Mouse (Mus musculus): Measurements from ENCODE around the gene Inf2.

The Inf2 gene

DNA sequence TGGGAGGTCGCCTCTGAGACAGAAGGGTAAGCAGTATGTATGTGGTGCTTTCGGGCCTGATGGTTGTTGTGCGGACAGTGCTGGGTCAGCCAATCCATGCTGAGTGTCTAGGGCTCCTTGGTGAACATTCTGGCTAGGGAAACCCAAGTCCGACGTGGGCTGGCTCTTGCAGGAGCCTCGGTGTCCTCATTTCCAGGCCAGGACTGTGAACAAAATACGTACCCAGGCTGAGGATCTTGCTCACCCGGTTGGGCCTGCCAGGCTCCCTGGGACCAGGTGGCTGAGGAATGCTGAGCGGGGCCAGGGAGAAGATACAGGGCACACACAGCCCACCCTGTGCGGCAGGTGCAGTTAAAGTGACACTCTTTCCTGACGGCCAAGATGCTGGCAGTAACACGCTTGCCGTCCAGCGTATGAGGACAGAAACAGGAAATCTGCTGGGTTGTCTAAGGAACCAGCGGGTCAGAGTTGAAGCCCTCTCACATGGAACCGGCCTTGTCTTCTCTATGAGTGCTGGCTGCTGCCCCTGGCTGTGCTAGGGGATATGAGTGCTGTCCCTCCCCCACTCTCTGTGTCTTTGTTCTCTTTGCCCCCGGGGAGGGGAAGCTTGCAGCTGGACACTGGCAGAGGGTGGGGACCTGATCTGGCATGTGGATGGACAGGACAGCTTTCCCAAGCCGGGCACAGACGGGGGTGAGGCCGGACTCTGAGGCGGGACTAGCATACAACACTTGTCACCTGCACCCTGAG is 4.6 kb downstream of the Inf2 start:
- intact Hi-C loops (cut with DNase I), result no loop called here

DNA sequence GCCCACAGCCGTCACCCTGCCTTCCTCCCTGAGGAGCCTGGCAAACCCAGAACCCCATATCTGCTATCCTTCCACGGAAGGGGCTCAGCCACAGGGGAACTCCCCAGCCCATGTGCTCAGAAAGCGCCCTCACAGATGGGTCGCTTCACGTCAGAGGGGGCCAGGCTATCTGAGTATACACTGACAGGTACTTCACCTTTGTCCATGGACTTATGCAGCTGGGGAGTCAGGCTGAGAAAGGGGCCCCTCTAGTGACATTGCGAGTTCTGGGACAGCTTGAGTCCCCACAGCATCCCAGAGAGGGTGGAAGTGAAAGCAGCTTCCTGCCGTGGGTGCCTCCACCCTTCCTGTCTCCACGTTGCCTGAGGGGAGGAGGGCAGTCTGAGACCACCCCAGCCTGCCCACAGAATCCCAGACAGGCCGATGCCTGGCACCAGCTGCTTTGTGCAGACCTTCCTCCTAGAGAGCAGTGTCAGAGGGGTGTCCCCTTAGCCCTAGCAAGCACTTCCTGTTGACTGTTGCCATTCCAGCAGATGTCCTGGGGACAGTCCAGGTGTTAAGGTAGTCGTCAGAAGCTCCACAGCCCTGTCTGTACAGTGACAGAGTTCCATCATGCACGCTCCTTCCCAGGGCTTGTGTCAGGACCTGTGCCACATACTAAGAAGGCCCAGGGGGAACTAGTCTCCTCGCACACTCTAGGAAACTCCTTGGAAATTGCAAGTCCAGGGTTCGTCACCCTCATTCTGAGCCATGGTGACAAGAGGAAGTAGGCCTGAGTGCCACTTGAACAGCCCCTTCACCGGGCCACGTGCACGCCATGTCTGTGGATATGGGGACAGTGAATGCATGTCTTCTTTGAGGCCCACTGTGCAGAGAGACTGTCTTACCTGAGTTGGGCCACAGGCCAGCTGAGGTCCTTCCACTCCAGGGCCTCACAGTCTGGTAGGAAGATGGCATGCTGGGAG is 5.6 kb downstream of the Inf2 start:
- intact Hi-C loops (cut with DNase I), result no loop called here

DNA sequence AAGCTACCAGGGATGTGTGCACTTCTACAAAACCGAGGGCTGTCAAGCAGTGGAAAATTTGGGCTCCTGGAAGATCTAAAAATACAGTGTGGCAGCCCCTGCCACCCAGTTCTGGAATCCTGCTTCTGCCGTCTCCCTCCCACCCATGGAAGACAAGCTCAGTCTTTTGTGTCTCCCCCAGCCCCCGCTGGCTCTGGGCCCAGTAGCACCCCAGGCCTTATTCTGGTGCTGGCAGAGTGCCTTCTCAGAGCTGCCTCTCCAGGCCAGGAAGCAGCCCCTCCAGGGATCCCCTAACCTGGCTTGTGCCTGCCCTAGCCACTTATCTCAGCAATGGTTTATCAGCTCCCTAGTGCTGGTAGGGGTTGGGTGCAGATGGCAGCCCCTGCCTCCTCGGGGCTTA is 6.4 kb downstream of the Inf2 start:
- intact Hi-C loops (cut with DNase I), result no loop called here

DNA sequence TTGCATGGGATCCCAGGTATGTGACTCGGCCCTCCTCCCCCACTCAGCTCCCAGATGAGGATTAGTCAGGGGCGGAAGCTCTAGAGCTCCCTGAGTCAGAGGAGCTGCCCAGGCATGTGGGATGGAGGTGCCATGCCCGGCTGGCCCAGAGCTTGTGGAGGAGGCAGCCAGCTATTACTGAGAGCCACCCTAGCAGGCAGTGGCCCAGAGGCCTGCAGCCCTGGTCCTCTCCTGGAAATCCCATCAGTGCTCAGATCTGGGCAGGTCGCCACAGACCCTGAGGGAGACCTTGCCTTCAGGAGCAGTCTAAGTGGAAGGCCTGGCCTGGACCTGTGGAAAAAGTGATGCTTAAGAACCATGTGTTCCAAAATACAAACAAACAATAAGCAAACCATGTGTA is 7.0 kb downstream of the Inf2 start:
- intact Hi-C loops (cut with DNase I), result no loop called here

DNA sequence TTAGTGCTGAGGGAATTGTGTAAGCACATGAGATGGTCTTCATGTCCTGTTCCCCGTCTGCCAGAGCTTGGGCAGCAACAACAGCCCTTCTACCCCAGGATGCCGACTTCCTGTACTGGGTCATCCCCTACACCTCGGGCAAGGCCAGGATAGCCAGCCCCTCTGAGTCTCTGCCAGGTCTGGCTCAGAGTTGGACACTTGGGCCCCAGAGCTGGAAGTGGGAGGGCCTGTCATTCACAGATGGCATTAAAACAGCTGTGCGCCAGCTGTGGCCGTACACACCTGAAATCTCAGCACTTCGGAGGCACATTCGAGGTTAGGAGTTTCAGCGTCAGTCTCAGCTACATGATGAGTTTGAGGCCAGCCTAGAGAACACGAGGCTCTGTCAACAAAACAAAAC is 7.9 kb downstream of the Inf2 start:
- intact Hi-C loops (cut with DNase I), result no loop called here

DNA sequence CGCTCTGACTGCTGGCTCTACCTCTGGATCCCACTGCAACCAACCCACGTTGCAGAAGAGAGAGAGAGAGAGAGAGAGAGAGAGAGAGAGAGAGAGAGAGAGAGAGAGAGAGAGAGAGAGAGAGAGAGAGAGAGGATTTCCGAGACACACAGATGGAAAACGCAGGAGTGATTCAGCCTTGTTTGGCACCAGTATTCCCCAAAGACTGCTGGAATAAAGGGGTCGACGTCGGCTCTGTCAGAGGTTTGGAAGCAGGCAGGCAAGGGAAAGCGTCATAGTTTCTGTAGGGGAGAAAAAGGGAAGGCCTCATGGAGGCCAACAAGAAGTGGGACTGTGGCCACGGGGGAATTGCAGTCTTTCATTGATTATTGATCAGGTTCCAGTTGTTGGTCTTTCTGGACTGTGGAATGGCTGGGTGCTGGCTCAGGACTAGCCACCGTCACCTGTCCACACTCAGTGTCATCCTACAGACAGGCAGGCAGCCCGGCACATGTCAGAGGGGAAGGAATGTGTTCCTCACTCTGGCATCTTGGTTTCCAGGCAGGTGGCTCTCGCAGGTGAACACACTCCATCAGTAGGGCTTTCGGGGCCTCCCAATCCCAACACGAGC is 8.4 kb downstream of the Inf2 start:
- intact Hi-C loops (cut with DNase I), result no loop called here

DNA sequence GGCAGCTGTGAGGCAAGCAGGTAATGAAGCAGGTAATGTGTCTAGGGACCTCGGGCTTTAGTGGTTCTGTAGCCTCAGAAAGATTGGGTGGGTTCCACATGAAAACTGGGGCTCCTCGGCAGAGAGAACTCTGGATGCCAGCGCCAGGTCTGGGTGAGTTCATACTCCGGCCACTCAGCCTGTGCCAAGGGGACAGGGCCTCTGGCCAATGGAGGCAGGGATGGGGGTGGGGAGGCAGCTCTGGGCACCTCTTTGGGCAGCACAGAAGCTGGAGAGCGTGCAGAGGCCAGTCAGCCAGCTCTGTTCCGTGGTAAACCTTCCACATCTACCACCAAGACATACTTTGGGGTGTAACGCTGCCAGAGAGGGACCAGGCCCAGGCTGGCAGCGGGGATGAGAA is 9.0 kb downstream of the Inf2 start:
- intact Hi-C loops (cut with DNase I), result no loop called here

DNA sequence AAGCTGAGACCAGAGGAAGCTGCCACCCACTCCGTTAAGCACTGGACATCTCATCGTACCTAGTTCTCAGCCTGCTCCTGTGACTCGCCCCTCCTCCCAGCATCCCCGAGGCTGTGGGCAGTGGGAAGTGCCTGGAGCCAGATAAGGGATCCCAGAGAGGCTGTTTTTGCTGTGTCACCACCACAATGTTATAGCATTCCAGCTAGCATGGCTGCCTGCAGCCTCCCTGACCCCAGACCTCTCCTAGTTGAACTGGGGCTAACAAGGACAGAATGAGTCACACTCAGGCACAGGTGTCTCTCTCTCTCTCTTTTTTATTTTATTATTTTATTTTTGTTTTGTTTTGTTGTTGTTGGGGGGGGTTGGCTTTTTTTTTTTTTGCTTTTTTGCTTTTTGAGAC is 10.6 kb downstream of the Inf2 start:
- intact Hi-C loops (cut with DNase I), result no loop called here

DNA sequence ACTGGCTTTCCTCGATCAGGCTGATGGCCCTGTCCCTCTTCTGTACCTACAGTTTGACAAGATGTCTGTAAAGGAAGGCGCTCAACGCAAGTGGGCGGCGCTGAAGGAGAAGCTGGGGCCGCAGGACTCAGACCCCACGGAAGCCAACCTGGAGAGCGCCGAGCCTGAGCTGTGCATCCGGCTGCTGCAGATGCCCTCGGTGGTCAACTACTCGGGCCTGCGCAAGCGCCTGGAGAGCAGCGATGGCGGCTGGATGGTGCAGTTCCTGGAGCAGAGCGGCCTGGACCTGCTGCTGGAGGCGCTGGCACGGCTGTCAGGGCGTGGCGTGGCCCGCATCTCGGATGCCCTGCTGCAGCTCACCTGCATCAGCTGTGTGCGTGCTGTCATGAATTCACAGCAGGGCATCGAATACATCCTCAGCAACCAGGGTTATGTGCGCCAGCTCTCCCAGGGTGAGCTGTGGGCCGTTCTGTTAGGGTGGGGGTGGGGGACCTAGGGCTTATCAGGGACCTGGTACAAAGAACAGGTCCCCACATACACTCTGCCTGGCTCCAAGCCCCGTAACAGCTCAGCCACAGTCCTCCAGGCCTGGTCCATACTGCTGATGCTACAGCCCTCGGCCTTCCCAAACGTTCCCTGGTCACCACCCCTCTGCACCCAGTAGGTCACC is 11.5 kb downstream of the Inf2 start:
- intact Hi-C loops (cut with DNase I), result no loop called here

DNA sequence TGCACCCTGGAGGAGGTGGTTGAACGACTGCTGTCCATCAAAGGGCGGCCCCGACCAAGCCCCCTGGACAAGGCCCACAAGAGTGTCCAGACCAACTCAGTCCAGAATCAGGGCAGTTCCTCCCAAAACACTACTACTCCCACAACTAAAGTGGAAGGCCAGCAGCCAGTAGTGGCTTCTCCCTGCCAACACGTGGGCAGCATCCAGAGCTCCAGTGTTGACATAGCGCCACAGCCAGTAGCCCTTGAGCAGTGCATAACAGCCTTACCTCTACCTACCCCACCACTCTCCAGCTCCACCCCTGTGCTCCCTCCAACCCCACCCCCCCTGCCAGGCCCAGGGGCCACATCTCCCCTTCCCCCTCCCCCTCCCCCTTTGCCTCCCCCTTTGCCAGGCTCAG is 15.4 kb downstream of the Inf2 start:
- intact Hi-C loops (cut with DNase I), result no loop called here

DNA sequence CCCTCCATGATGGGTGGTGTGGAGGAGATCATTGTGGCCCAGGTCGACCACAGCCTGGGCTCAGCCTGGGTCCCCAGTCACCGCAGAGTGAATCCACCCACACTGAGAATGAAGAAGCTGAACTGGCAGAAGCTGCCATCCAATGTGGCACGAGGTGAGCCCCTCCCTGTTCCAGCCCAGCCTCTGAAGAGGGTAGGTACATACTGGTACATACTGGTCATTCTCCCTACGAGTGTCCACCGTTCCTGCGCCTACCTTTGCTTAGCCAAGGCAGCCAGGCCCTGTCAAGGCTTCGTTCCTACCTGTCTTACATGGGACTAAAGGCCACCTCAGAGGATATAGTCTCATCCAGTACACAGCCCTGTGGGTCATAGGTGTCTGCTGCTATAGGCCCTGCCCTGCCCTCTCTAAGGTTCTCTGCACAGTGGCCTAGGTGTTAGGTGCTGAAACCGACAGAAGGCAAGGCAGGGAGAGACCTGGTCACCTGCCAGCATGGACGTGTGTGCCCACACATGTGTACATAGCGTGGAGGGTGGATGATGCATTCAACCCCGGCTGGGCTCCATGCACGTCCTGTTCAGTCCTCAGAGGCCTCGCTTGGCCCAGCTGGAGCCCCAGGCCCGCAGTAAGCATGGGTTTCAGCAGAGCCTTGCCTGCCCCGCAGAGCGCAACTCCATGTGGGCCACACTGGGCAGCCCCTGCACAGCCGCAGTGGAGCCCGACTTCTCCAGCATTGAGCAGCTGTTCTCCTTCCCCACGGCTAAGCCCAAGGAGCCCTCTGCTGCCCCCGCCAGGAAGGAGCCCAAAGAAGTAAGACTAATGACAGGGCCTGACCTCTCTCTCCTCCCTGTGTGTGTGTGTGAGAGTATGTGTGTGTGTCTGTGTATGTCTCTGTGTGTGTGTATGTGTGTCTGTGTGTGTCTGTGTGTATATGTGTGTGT is 16.4 kb downstream of the Inf2 start:
- intact Hi-C loops (cut with DNase I), result loop anchor here (1.0 kb wide), 1 partner anchor 53 kb away; no protein-coding TSS in a partner anchor

DNA sequence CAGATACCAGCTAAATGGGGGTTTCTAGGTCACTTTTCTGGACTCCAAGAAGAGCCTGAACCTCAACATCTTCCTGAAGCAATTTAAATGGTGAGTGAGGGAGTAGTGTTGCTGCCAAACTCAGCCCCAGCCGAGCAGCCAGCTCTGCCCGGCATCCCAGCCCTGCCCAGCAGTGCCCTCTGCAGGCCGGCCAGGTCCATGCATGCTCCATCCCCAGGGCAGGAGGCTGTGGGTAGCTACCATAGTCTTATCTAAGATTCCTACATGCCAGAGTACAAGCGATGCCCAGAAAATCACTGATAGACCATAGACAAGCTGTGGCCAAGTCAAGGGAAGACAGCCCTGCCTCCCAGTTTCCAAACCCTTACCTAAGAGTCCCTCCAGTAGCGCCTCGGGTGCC is 17.2 kb downstream of the Inf2 start:
- intact Hi-C loops (cut with DNase I), result loop anchor here (1.0 kb wide), 1 partner anchor 53 kb away; no protein-coding TSS in a partner anchor

DNA sequence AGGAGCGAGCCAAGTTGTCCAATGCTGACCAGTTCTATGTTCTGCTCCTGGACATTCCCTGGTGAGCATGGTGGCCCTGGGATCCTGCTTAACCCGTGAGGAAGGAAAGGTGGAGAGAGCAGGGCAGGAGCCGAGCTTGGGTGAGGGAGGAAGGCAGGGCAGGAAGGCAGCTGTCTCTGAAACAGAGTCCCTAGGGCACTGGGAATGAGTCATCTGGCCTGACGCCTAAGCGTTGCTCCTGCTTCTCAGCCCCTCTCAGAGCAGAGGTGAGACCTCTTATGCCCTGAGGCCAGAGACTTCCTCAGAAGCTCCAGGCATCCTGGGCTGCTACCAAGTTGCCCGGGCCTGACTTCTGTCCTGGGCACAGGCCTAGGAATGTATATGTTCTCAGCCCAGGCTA is 18.4 kb downstream of the Inf2 start:
- intact Hi-C loops (cut with DNase I), result no loop called here

DNA sequence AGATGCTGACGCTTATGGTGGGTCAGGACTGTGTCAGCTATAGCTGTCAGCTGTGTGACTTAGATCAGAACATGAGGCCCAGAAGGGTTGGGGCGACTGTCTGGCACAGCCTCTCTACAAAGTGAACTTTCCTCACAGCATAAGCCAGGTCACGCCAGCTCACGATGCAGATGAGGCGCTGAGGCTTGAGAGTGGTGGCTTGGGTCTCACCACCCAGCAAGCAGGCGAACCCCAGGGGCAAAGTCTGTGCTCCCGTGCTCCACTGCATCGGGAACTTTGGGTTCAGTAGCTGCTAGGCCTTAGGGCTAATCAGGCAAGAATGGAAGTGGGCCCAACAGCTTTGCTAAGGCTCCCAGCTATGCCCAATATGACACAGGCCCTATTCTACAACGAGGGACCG is 20.4 kb downstream of the Inf2 start:
- intact Hi-C loops (cut with DNase I), result no loop called here

DNA sequence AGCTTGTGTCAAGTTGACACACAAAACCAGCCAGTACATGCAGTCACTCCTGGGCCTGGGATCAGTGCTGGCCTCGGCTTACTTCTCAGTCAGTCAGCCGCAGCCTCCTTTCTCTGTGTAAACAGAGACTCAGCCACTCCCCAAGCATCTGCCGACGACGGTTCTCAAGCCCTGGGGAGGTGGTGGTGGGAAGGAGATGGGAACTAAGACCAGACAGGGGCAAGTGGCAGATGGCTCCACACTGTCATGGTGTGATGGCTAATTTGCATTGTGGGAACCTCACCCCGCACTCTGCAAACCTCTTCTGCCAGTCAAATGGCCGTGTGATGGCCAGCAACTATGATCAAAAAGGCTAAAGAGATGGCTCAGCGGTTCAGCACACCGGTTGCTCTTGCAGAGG is 28.1 kb downstream of the Inf2 start:
- intact Hi-C loops (cut with DNase I), result no loop called here

DNA sequence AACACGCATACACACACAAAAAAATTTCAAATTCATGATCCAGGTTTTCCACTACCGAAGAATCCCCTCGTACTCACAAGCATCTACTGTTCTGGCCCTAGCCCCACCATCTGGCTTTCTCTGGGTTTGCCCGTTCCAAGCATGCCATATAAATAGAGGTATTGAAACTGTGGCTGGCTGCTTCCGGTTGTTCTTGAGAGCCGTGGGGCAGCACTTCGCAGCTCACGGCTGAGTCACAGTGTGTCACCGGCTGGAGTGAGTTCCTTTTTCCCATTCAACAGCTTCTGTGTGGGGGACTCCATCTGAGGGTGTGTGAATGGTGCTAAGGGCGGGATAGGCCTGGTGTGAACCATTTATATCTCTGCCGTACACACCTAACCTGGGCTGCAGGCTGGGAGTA is 28.6 kb downstream of the Inf2 start:
- intact Hi-C loops (cut with DNase I), result no loop called here

DNA sequence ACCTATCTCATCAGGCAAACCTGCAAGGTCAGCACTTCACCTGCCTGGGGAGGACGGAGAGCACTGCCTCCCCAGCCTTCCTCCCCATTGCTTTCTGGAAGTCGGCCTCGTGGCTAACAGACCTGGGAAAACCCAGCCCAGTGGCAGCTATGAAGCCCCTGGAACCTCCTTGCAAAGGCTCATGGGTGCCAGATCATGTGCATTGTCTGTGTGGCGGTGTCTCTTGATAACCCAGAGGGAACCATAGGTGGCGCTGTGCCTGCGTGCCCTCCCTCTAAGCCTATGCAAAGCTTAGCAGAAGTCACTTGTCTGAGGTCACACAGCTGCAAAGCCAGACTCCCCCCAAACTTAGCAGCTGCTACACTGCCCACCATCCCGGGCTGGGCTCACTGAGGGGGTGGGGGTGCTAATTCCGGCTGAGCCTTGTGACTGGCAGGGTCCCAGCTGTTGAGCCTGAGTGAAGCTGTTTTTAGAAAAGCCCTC is 29.4 kb downstream of the Inf2 start:
- intact Hi-C loops (cut with DNase I), result no loop called here

DNA sequence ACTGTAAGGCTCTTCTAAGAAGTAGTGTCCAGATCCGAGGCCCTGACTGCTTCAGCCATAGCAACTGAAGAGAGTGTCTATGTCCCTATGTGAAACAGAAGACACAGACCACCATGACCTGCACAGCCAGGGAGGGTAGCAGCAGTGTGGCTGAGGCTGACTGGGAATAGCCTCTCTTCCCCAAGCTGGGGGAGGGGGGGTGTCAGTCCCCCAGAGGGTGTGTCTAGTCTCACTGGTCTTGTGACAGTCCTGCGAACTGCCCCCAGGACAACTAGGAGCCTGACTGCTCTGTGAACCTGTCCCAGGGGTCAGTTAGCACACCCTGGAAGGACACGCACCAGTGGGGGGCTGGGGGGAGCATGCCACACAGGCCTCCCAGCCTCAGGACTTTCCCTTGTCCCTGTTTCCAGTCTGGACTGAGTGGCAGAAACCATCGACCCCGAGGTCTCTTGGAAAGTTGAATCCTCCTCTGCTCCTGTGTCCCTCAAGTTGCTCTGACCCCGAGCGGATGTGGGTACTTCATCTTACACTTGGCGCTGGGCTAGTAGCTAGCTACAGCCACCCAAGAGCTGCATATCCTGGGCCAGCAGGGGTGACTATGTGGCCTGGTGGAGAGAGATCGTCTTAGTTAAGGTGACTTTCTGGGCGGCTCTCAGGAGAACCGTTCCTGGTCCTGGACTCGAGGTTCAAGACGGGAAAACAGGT is 30.5 kb downstream of the Inf2 start:
- intact Hi-C loops (cut with DNase I), result no loop called here

DNA sequence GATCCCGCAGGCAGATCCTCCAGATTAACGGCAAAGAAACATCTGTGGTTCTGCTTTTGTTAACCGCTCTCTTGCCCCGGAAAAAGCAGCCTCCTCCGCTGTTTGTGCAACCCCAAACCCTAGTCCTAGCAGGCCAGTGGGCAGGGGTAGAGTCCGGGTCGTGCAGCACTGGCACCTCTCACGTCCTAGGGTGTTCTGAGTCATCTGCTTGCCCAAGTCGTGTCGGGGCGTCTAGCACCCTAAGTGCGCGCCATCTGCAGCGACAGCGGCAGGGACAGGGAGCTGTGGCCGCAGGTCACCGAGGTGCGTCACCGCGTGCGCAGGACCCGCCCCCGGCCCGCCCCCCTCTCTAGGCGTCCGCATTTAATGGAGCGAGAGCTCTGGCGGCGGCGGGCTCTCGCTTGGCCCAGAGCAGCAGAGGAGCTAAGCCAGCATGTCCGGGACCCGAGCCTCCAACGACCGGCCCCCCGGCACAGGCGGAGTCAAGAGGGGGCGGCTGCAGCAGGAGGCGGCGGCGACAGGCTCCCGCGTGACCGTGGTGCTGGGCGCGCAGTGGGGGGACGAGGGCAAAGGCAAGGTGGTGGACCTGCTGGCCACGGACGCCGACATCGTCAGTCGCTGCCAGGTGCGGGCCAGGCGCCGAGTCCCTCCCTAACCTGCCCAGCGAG is 31.2 kb downstream of the Inf2 start, which contains the start of gene Adssl1:
Gene Adssl1 (plus strand): TSS at position 360 of the 668 bp plus-strand sequence.
- intact Hi-C loops (cut with DNase I), result loop anchor here (5.0 kb wide), 1 partner anchor 68 kb away; no protein-coding TSS in a partner anchor

Data from adrenal gland (tissue).